Mouse (Mus musculus) liver, embryonic 16.5 days (tissue): ENCODE measurements around the gene Apoh. TPM values are rescaled to one million over a fixed set of nuclear protein-coding genes. Genes with fewer than 3 reads are reported as not detected.
A peak's percentile ranks its signal among the peaks of the same experiment; 100 is the strongest.

Experiments used
- ATAC-seq: fragments of 200-750 bp; cut with Nextera tagmentation; 2 replicates; pipeline ENCODE4 v1.8.0; 2017; ENCODE audit warnings: low read depth, mild to moderate bottlenecking, moderate number of reproducible peaks, moderate library complexity
- H3K27ac ChIP-seq: fragments of 300-500 bp; sonication (generic); 2 replicates; pipeline ENCODE4 v1.5.1; 2014; ENCODE audit warnings: mild to moderate bottlenecking, low read length
- H3K27me3 ChIP-seq: fragments of 300-500 bp; sonication (generic); 2 replicates; pipeline ENCODE4 v1.6.1; 2014; ENCODE audit warnings: low read depth, low read length, mixed read lengths; ENCODE audit not compliant: control insufficient read depth, insufficient read depth
- H3K36me3 ChIP-seq: fragments of 300-500 bp; sonication (generic); 2 replicates; pipeline ENCODE4 v1.6.1; 2014; ENCODE audit warnings: mild to moderate bottlenecking; ENCODE audit not compliant: control insufficient read depth, insufficient read depth
- H3K4me1 ChIP-seq: fragments of 300-500 bp; sonication (generic); 2 replicates; pipeline ENCODE4 v1.6.1; 2014; ENCODE audit warnings: low read depth, low read length, mixed read lengths; ENCODE audit not compliant: control insufficient read depth
- H3K4me2 ChIP-seq: fragments of 300-500 bp; sonication (generic); 2 replicates; pipeline ENCODE4 v1.6.1; 2014; ENCODE audit warnings: low read depth, low read length, mixed read lengths
- H3K4me3 ChIP-seq: fragments of 300-500 bp; sonication (generic); 2 replicates; pipeline ENCODE4 v1.5.1; 2014; ENCODE audit warnings: low read depth, mild to moderate bottlenecking, low read length
- H3K9ac ChIP-seq: fragments of 300-500 bp; sonication (generic); 2 replicates; pipeline ENCODE4 v1.6.1; 2014; ENCODE audit warnings: low read depth, low read length
- H3K9me3 ChIP-seq: fragments of 300-500 bp; sonication (generic); replicated peaks from 2 replicates; pipeline ENCODE4 v1.6.1; 2016; ENCODE audit warnings: low read length; ENCODE audit not compliant: control insufficient read depth
- WGBS: fragments of 180-500 bp; shearing (Covaris S2); extraction: QIAGEN DNeasy Blood & Tissue Kit; methylation state at CpG from one replicate; pipeline ENCODE4 v1.1.7; 2014; ENCODE audit not compliant: insufficient replicate concordance; 5-methylcytosine and 5-hydroxymethylcytosine counted together
- polyA plus RNA-seq: library from polyadenylated mRNA; unstranded; fragments of >200 nt; fragmentation: Nextera tagmentation; extraction: Ambion mirVana; gene quantifications from 2 replicates; pipeline ENCODE4 v1.2.1, GENCODE M21; 2015

Gene Apoh
- polyA plus RNA-seq, 1 experiment from 2014 or later = 1,131 TPM

DNA sequence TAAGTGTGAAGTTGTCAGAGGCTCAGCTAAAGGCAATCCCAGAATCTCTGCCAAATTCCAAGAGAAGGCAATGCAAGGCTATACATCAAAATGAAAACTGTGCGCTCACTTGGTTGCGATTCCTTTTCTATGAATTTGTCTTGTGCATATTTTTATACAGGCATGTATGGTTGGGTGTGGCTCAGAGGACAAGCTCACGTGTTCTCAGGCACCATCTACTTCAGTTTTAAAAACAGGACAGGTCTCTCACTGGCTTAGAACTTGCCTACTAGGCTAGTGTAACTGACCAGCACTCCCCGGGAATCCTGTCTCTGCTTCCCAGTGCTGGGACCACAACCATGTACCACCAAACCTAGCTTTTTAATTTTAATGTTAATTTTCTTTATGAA, 35.2 kb downstream of the Apoh start:
- Histone ChIP-seq H3K9ac (no peak overlapping the region), H3K9me3 (no peaks in the 10 kb centered on the region), H3K27me3 (no peaks in the 10 kb centered on the region), H3K4me3 (no peak overlapping the region), H3K36me3 (no peaks in the 10 kb centered on the region), H3K4me1 (no peaks in the 10 kb centered on the region), H3K27ac (no peak overlapping the region), H3K4me2 (no peak overlapping the region)
- WGBS = 63% methylated on average over 4 of the region's 4 CpGs
- no peak for ATAC-seq

DNA sequence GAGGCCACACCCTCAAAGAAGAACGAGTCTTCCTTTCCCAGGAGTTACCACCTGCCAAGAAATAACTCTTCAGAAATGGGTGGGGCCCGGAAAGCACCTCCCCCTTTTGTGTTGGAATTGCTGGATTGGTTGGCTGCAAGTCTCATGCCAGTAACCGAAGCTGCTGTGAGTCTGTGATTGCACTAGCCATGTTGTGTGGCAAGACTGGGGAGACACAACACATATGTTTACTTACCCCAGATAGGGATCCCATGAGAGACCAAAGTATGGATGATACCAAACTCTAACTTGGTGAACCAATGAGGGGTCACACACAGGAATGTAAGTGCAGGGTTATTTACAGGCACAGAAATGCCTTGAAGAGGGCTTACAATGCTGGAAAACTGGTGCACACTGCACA, 39.5 kb downstream of the Apoh start:
- no peak overlapping the region for H3K4me2 ChIP-seq
- H3K27ac ChIP-seq = no peak overlapping the region
- H3K4me3 ChIP-seq = no peak overlapping the region
- H3K9me3 ChIP-seq = no peaks in the 10 kb centered on the region
- no peaks in the 10 kb centered on the region for H3K27me3 ChIP-seq
- H3K9ac ChIP-seq = no peak overlapping the region
- no peak for ATAC-seq
- H3K4me1 ChIP-seq = no peaks in the 10 kb centered on the region
- WGBS = 54% methylated on average over 3 of the region's 3 CpGs
- no peaks in the 10 kb centered on the region for H3K36me3 ChIP-seq

- ATAC-seq = peak; percentile 67; the same call in 1 of the 2 replicates
- no peaks in the 10 kb centered on the region for H3K36me3 ChIP-seq
These were observed 41.9 kb downstream of the Apoh start for GRCm38 (mm10) chr11:108384920-108385665.

GRCm38 (mm10) chr11:108385666-108386024, 42.5 kb downstream of the Apoh start:
- H3K4me1 ChIP-seq = no peaks in the 10 kb centered on the region
- ATAC-seq = no peak
- H3K27ac ChIP-seq = peak overlapping the region; percentile 53
- WGBS = 68% methylated on average over 1 of the region's 1 CpGs
- H3K4me2 ChIP-seq = no peak overlapping the region
- H3K4me3 ChIP-seq = no peak overlapping the region
- H3K27me3 ChIP-seq = no peaks in the 10 kb centered on the region
- H3K36me3 ChIP-seq = no peaks in the 10 kb centered on the region
- no peak overlapping the region for H3K9ac ChIP-seq
- H3K9me3 ChIP-seq = no peaks in the 10 kb centered on the region

More at GRCm38 (mm10) chr11:108384920-108385665, 41.9 kb downstream of the Apoh start:
- no peaks in the 10 kb centered on the region for H3K4me1 ChIP-seq
- peak overlapping the region; percentile 64 for H3K27ac ChIP-seq
- H3K9me3 ChIP-seq = no peaks in the 10 kb centered on the region
- no peak overlapping the region for H3K9ac ChIP-seq
- no peaks in the 10 kb centered on the region for H3K27me3 ChIP-seq
- H3K4me3 ChIP-seq = no peak overlapping the region
- no peak overlapping the region for H3K4me2 ChIP-seq
- 44% methylated on average over 4 of the region's 4 CpGs for WGBS

DNA sequence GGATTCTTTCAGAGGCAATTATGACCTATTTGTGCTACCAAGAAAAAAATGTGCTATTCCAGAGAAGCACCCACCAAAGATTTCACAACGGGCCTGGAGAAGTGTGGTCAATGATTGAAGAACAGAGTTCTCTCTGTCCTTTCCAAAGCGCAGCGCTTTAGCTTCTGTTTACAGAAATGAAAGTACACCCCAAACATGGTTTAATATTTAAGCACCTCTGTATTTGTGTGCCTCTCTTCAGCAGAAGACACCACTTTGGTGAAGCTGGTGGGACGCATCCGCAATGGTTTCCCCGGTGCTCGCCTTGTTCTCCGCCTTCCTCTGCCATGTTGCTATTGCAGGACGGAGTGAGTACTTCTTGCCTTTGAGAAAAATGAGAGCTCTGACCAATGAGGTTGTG, 51.9 kb downstream of the Apoh start:
- Histone ChIP-seq H3K4me2 (no peak overlapping the region), H3K27me3 (no peaks in the 10 kb centered on the region), H3K36me3 (no peaks in the 10 kb centered on the region; the same call in 1 of the 2 replicates), H3K9ac (no peak overlapping the region), H3K4me3 (peak overlapping the region; percentile 50), H3K27ac (peak overlapping the region; percentile 78), H3K9me3 (no peaks in the 10 kb centered on the region), H3K4me1 (no peaks in the 10 kb centered on the region; the same call in 1 of the 2 replicates)
- peak; percentile 85 for ATAC-seq
- 63% methylated on average over 9 of the region's 9 CpGs for WGBS

DNA sequence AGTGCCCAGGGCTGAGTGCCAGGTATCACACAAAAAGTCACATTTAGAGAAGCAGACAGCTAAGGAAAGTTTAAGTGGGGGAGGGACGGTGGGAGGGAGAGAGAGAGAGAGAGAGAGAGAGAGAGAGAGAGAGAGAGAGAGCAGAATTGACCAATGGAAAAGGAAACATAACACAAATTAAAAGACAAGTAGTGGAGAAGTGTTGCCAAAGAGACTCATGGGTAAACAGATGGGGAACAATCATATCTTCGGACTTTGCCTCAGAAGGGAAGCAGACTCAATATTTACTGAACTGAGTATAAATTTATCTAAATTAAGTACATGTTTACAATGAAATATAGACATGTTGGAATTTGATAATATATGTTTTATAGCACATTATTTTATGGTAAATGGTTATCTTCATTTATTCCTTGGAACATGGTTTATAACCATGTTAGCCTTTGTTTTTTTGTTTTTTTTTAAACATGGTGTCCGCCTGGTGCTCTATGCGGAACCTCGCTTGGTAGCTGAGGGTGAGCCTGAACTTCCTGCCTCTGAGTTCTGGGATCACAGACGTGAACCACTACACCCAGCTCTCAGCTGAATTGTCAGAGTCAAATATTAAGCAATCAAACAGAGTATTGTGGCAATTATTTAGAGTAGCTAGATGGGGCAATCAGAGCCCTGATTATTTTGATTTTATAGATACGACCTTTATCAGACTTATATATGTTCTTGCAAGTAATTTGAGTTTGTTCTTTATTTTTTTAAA, 53.1 kb downstream of the Apoh start:
- 0 out of 2 replicates have a peak overlapping the region, but pooled peaks have one; percentile 17 for H3K4me2 ChIP-seq
- no peaks in the 10 kb centered on the region; the same call in 1 of the 2 replicates for H3K36me3 ChIP-seq
- 58% methylated on average over 7 of the region's 7 CpGs for whole genome bisulfite sequencing
- H3K27me3 ChIP-seq = no peaks in the 10 kb centered on the region
- ATAC-seq = no peak
- H3K4me3 ChIP-seq = peak overlapping the region; percentile 50
- H3K4me1 ChIP-seq = no peaks in the 10 kb centered on the region; the same call in 1 of the 2 replicates
- H3K9me3 ChIP-seq = no peaks in the 10 kb centered on the region
- peak overlapping the region; percentile 79; the same call in 1 of the 2 replicates for H3K27ac ChIP-seq
- peak overlapping the region; percentile 47; the same call in 1 of the 2 replicates for H3K9ac ChIP-seq

DNA sequence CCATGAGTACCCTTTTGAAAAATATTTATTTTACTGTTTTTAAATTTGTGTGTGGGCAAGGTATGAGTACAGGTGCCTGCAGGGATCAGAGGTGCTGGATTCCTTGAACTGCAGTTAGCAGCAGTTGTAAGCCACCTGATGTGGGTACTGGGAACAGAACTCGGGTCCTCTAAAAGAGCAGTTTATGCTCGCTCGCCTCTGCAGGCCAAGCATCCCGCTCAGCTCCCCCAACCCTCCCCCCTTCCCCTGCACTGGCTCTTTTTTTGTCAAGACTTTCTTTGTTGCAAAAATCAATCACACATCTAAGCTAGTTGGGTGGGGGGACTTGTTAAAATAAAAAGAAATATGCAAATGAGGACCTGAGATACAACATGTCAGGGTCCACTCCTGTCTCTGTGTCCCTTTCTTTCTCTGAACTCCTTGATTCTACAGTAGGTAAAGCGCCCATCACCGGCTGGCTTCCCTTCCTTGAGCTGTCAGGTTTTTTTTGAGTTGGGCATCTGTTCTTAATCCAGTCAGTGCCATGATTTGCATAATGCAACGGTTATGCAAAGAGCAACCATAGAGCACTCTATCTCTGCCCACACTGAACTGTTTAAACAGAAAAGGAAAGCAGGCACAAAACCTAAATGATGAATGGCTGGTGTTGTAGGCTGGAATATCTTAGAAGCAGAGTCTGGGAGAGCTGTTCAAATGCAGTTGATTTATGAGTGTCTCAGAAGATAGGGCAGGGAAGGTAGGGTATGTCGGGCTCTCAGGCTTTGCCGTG, 66.9 kb downstream of the Apoh start:
- Histone ChIP-seq H3K4me3 (no peak overlapping the region), H3K9me3 (no peaks in the 10 kb centered on the region), H3K27ac (no peak overlapping the region), H3K36me3 (no peaks in the 10 kb centered on the region), H3K4me2 (no peak overlapping the region), H3K9ac (no peak overlapping the region), H3K4me1 (no peaks in the 10 kb centered on the region), H3K27me3 (no peaks in the 10 kb centered on the region)
- WGBS = 60% methylated on average over 7 of the region's 9 CpGs
- no peak for ATAC-seq

- Histone ChIP-seq H3K27ac (no peak overlapping the region), H3K4me3 (no peak overlapping the region), H3K9ac (no peak overlapping the region), H3K27me3 (no peaks in the 10 kb centered on the region), H3K4me2 (no peak overlapping the region), H3K36me3 (no peaks in the 10 kb centered on the region), H3K4me1 (no peaks in the 10 kb centered on the region), H3K9me3 (no peaks in the 10 kb centered on the region)
- WGBS = 52% methylated on average over 1 of the region's 1 CpGs
- no peak for ATAC-seq
These were observed 73.2 kb downstream of the Apoh start for GRCm38 (mm10) chr11:108416360-108416759.
